Mouse (Mus musculus): Measurements from ENCODE around the gene Ppm1f.

DNA sequence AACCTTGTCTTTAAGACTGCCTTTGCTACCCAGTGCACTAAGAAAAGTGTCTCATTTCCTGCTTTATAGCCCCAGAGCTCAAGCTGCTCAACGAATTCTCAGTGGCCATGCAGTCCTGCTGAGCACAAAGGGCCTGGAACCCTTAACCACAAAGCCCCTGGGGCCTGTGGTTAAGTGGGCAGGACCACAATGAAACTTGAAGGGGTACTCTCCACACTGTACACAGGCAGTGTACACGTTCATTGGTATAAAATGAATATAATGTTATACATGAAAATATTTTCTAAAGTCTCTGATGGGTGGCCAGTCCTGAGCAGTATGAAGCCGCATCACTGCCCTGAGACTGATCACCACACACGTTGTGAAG is 271 bp upstream of the Ppm1f start:
- TF ChIP-seq CTCF (IDR thresholded peaks at IDR 0.05; ENCODE audit: low read depth, low read length) = no peak
- TF ChIP-seq GATA1 (IDR thresholded peaks at IDR 0.05; ENCODE audit: borderline replicate concordance, low read length) = no peak
- TF ChIP-seq GATA2 (IDR thresholded peaks at IDR 0.05; ENCODE audit: borderline replicate concordance, low read depth, low read length) = no peak
- no peak for TF ChIP-seq POLR2AphosphoS5 (IDR thresholded peaks at IDR 0.05; ENCODE audit: insufficient replicate concordance, low read depth, low read length)

Data from G1E (cell line).